Mouse (Mus musculus) splenic B cell, adult 2 months (primary cell): Measurements from ENCODE around the gene Tcf15.

Source experiments
- DNase-seq: peaks from one replicate; pipeline ENCODE4 v3.0.0-alpha.2; 2011; ENCODE audit warnings: low read depth, low spot score
- H3K27me3 ChIP-seq: 2 replicates; pipeline ENCODE4 v1.6.1; 2012; ENCODE audit warnings: mild to moderate bottlenecking, low read length, moderate library complexity, mixed read lengths; ENCODE audit not compliant: control insufficient read depth, poor library complexity, insufficient read depth, severe bottlenecking
- H3K36me3 ChIP-seq: 2 replicates; pipeline ENCODE4 v1.6.1; 2012; ENCODE audit warnings: mild to moderate bottlenecking, low read length, moderate library complexity, mixed read lengths; ENCODE audit not compliant: control insufficient read depth, poor library complexity, insufficient read depth, severe bottlenecking

Tcf15 gene

GRCm38 (mm10) chr2:152111920-152112319 is 31.4 kb upstream of the Tcf15 start:
- DNase-seq = peak; percentile 84
- Histone ChIP-seq H3K27me3 (no peaks in the 10 kb centered on the region; the same call in 1 of the 2 replicates), H3K36me3 (no peaks in the 10 kb centered on the region)

GRCm38 (mm10) chr2:152112490-152112889 is 30.9 kb upstream of the Tcf15 start:
- no peaks in the 10 kb centered on the region for H3K36me3 ChIP-seq
- no peak for DNase-seq
- no peaks in the 10 kb centered on the region; the same call in 1 of the 2 replicates for H3K27me3 ChIP-seq

- no peak for DNase-seq
- Histone ChIP-seq H3K27me3 (no peaks in the 10 kb centered on the region), H3K36me3 (no peaks in the 10 kb centered on the region)
Observed at GRCm38 (mm10) chr2:152112970-152113369, 30.4 kb upstream of the Tcf15 start.

GRCm38 (mm10) chr2:152114057-152114975 is 29.0 kb upstream of the Tcf15 start:
- no peak for DNase-seq
- H3K36me3 ChIP-seq = no peaks in the 10 kb centered on the region
- H3K27me3 ChIP-seq = no peaks in the 10 kb centered on the region

GRCm38 (mm10) chr2:152117694-152118093 is 25.7 kb upstream of the Tcf15 start:
- no peak for DNase-seq
- H3K36me3 ChIP-seq = no peaks in the 10 kb centered on the region
- H3K27me3 ChIP-seq = no peaks in the 10 kb centered on the region

- no peak for DNase-seq
- no peaks in the 10 kb centered on the region for H3K36me3 ChIP-seq
- H3K27me3 ChIP-seq = no peaks in the 10 kb centered on the region
Observed at GRCm38 (mm10) chr2:152119228-152119865, 24.0 kb upstream of the Tcf15 start.

GRCm38 (mm10) chr2:152122896-152123295 is 20.5 kb upstream of the Tcf15 start:
- H3K27me3 ChIP-seq = no peaks in the 10 kb centered on the region
- no peaks in the 10 kb centered on the region for H3K36me3 ChIP-seq
- DNase-seq = no peak

- no peaks in the 10 kb centered on the region for H3K27me3 ChIP-seq
- H3K36me3 ChIP-seq = no peaks in the 10 kb centered on the region
- no peak for DNase-seq
Observed at GRCm38 (mm10) chr2:152128597-152128996, 14.8 kb upstream of the Tcf15 start.

- no peak for DNase-seq
- H3K27me3 ChIP-seq = no peaks in the 10 kb centered on the region
- no peaks in the 10 kb centered on the region for H3K36me3 ChIP-seq
Observed at GRCm38 (mm10) chr2:152129778-152130177, 13.6 kb upstream of the Tcf15 start.

- no peaks in the 10 kb centered on the region for H3K36me3 ChIP-seq
Observed at GRCm38 (mm10) chr2:152132016-152132415, 11.3 kb upstream of the Tcf15 start.

GRCm38 (mm10) chr2:152132691-152133090 is 10.7 kb upstream of the Tcf15 start:
- no peaks in the 10 kb centered on the region for H3K36me3 ChIP-seq
- H3K27me3 ChIP-seq = no peaks in the 10 kb centered on the region
- no peak for DNase-seq

More at GRCm38 (mm10) chr2:152132016-152132415, 11.3 kb upstream of the Tcf15 start:
- no peak for DNase-seq
- H3K27me3 ChIP-seq = no peaks in the 10 kb centered on the region

- no peak for DNase-seq
- H3K36me3 ChIP-seq = no peaks in the 10 kb centered on the region
- peaks cover 2% of the 10 kb centered on the region; the same call in 1 of the 2 replicates for H3K27me3 ChIP-seq
Observed at GRCm38 (mm10) chr2:152139191-152139987, 4.0 kb upstream of the Tcf15 start.

- Histone ChIP-seq H3K27me3 (peaks cover 2% of the 10 kb centered on the region; the same call in 1 of the 2 replicates), H3K36me3 (no peaks in the 10 kb centered on the region)
- no peak for DNase-seq
Observed at GRCm38 (mm10) chr2:152140941-152141340, 2.4 kb upstream of the Tcf15 start.

GRCm38 (mm10) chr2:152141491-152141890 is 1.9 kb upstream of the Tcf15 start:
- H3K36me3 ChIP-seq = no peaks in the 10 kb centered on the region
- no peak for DNase-seq
- H3K27me3 ChIP-seq = peaks cover 2% of the 10 kb centered on the region; the same call in 1 of the 2 replicates
